Mouse (Mus musculus) urinary bladder, adult 2 months (tissue): ENCODE data around the gene Thap7. TPM values are rescaled to one million over a fixed set of nuclear protein-coding genes. Genes with fewer than 3 reads are reported as not detected.

Source experiments
- DNase-seq: peaks from one replicate; pipeline ENCODE4 v3.0.0; 2022; ENCODE audit warnings: low spot score
- polyA plus RNA-seq: library from polyadenylated mRNA; depleted of rRNA; stranded (reverse); fragments of >200 nt; gene quantifications from 2 replicates; pipeline ENCODE4 v1.2.3, GENCODE M21; 2012; rRNA removed

The Thap7 gene
- polyA plus RNA-seq, 1 experiment = 59.0 TPM

DNA sequence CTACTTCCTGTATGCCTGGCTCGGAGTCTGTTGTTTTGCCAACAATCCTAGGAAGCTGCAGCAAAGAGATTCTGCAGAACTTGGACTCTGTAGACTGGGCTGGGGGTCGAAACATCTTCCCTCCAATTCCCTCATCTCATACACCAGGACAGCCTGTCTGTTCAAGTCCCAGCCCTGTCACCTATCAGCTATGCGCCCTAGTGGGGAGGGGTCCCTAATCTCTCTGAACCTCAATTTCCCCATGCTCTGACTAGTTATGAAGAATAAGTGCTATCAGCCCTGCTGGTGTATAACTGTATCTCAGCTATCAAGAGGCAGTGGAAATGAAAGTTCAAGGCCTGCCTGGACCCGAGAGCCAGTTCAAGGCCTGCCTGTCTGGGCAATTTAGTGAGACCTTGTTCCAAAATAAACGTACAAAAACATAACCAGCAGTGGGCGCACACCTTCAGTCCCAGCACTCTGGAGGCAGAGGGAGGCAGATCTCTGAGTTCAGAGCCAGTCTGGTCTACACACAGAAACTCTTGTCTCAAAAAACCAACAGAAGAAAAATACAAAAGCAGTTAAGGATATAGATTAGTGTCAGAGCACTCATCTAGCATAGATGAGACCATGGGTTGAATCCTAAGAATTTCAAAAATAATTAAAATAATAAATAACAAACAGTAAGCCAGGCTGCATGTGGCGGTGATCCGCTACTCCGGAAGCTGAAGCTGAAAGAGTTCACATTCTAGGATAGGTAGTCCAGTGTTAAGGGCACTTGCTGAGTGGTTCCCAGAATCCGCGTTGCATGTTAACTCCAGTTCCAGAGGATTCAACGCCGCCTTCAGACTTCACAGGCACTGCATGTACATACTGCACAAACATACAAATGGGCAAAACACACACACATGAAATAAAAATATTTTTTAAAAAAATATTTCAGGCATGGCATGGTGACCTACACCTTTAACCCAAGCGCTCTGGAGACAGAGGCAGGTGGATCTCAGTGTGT lies 42.2 kb downstream of the Thap7 start:
- no peak for DNase-seq

DNA sequence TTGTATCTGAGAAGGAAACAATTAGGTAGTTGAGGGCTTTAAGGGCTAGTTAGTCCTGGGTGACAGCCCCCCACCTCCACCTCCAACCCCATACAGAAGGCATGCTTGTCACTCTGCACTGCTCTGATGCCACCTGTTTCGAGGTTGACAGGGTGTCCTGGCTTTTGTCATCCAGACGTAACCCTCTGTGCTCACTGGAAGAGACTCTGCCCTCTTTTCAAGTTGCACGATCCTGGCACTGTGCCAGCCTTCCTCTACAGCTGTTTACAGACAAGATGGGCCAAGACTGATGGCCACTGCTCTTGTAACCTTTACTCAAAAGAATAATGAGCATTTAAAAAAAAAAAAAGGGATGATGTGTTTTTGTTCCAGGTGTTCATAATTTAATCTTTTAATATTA lies 44.4 kb downstream of the Thap7 start:
- DNase-seq = no peak

DNA sequence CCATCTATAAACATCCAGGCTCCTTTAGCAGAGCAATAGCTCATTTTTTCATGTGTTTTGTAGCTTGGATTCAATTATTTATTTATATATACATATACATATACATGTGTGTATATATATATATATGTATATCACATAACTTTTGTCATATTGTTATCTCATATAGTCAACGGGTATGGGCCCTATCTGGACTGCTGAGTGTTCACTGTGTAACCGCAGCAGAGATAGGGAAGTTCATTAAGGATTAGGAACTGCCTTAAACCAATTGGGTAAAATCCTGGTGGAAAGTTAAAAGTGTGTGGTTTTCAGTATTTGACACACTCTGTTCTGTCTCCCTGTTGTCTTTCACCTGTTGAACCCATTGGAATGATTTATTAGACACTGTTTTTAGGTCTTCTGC lies 49.5 kb downstream of the Thap7 start:
- DNase-seq = no peak

DNA sequence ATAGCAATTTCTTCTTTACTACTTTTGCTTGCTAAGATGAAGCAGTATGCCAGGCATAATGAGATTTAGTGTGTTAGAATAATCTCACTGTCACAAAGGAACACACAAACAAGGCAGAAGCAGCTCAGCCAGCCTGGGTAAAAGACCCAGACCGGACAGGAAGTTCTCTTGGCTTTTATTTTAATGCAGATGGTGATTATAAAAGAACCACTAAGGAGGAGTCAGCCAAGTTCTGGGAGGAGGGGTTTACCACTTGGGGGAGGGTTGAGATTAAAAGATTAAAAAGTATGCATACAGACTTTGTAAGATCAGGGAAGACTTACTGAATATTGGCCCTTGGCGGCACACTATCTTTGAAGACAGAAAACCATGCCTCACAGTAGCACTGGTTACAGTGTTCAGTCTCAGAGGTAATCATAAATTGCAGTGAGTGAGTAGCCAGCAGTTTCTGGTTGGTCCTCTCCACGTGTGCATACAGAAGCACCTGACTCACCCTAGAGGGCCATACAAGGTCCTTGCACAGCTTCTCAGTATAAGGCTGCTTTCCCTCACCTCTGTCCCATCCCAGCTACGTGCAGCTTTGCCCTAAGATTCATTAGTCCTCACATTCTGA lies 52.5 kb downstream of the Thap7 start:
- no peak for DNase-seq

Other genes starting within 250 kb of the Thap7 start
- 0.19 and 0.24 TPM in 2 replicates for gene Serpind1, start 199.8 kb downstream of the Thap7 start, polyA plus RNA-seq
- gene Snap29, start 125.2 kb downstream of the Thap7 start, polyA plus RNA-seq = 8.4 and 14.1 TPM in 2 replicates
- 70.4 and 75.5 TPM in 2 replicates for gene Pi4ka, start 124.8 kb downstream of the Thap7 start, polyA plus RNA-seq
- 19.2 and 19.3 TPM in 2 replicates for gene Crkl, start 79.1 kb downstream of the Thap7 start, polyA plus RNA-seq
- 0.50 and 0.76 TPM in 2 replicates for gene Aifm3, start 41.5 kb downstream of the Thap7 start, polyA plus RNA-seq
- 105 and 123 TPM in 2 replicates for gene Lztr1, start 22.4 kb downstream of the Thap7 start, polyA plus RNA-seq
- 0.22 and 0.23 TPM in 2 replicates for gene Lrrc74b, start 30.1 kb upstream of the Thap7 start, polyA plus RNA-seq
- 4.4 and 5.5 TPM in 2 replicates for gene P2rx6, start 30.7 kb upstream of the Thap7 start, polyA plus RNA-seq
- 12.4 and 17.0 TPM in 2 replicates for gene Slc7a4, start 52.1 kb upstream of the Thap7 start, polyA plus RNA-seq
- 33.1 and 36.3 TPM in 2 replicates for gene Smpd4, start 88.2 kb upstream of the Thap7 start, polyA plus RNA-seq
- gene Ccdc74a, start 115.3 kb upstream of the Thap7 start, polyA plus RNA-seq = 1.5 and 2.7 TPM in 2 replicates
- 36.5 and 56.4 TPM in 2 replicates for gene Med15, start 201.8 kb upstream of the Thap7 start, polyA plus RNA-seq
- gene Klhl22, start 228.5 kb upstream of the Thap7 start, polyA plus RNA-seq = 38.8 and 40.9 TPM in 2 replicates